Mouse (Mus musculus): ENCODE data around the gene Tmem82.

Tmem82 gene

DNA sequence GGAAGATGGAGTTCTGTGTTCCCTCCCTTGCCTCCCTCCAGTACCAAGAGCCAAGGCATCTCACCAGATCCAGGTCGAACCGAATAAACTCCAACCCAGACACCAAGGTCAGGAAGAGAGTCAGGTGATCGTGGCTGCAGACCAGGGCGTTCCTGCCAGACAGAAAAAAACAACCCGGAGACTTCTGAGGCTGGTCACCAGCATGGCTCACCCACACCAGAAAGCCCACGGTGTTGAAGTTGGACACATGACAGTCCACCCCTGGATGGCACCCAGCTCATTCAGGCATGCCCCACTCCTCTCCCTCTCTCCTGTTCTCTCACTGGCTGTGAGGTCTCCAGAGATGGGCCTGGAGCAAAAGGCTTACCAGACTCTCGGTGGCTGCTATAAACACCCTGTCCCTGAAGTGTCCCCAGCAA is 22.9 kb upstream of the Tmem82 start:
- DNase-seq (ENCODE audit: low spot score): no peak

DNA sequence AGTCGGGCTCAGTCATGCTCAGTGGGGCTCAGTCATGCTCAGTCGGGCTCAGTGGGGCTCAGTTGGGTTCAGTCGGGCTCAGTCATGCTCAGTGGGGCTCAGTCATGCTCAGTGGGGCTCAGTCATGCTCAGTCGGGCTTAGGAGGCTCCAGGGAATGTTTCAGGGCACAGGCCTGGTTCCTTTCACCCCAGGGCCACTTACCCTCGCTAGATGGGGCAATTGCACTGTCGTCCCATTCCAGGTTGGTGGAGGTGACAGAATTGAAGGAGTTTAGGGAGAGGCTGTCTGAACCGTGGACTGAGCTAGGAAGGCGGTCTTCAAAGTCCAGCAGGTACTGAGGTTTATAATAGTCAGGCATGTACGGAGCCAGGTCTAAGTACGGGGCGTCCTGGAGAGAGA is 21.0 kb upstream of the Tmem82 start:
- DNase-seq (ENCODE audit: low spot score): no peak

DNA sequence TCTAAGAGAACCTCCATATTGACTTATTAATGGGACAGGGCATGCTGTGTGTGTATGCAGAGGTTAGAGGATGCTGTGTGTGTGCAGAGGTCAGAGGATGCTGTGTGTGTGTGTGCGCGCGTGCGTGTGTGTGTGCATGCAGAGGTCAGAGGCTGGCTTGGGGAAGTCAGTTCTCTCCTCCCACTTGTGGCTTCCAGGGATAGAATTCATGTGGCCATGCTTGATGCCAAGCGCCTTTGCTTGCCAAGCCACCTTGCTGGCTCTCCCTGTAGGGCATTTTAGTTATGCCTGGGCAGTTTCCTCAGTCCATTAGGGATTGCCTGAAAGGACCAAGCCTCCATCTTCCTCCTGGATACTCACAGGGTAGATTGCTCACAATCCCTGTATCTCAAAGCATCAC is 18.3 kb upstream of the Tmem82 start:
- DNase-seq (ENCODE audit: low spot score): no peak

DNA sequence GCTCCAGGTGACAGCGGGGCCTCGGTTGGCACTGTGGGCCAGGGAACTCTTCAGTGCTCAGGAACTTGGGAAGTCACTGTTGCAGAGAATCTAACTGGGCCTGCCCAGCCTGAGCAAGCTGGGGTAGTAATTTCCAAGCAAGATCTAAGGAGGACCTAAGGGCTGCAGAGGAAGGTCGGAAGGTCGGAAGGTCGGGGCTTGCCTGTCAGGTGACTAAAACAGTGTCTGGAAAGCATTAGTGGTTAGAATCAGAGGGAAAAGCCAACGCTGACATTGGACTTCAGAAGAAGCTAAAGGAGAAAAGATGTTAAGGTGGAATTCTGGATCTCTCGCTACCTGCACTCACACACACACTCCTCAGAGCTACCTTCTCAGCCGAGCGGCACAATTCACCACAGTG is 17.6 kb upstream of the Tmem82 start:
- DNase-seq (ENCODE audit: low spot score): no peak

DNA sequence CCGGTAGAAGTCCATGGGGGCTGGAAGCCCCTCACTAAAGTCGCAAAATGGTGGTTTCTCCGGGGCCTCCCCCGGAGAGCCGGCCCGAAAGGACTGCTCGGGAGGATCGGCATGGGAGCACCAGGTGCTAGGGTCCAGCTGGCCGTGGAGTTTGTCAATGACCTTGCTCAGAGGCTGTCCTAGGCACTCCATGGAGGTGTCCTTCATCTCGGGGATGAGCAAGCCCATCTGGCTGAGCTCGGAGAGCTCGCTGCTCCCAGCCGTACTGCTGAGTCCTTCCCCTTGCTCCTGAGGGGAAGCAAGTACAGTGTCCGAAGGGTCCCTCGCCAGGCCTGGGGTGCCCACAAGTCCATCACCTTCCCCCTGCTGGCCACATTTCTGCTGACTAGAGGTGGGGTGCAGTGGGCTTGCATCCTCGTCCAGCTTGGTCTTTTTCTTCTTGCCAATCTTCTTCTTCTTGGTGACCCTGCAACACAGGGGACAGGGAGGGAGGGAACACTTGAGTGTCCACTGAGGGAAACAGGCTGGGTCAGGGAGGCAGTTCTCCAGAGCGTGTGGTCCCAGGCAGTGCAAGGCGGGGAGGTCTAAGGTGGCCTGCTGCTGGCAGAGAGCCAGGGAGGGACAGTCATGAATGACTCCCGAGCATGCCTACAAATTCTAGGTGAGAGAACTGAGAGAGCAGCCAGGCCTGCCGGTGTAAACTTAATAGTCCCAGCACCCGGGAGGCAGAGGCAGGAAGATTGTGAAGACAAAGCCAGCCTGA is 13.9 kb upstream of the Tmem82 start:
- no peak for DNase-seq (ENCODE audit: low spot score)

DNA sequence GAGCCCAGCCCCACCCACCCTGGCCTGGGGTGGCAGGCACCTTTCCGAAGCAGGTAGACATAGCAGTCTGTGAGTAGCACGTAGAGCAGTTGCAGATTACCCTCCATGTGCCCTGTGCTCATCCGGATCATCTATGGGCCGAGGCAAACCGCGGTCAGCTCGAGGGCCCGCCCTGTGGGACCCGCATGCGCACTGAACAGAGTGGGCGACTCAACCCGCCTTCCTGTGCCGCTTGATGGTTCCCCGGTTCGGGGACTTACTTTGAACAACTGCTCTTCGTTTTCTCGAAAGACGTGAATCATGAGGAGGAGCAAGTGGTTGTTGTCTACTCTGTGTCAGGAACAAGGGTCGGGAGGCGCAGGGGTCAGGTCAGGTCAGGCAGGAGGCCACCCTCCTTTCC is 12.8 kb upstream of the Tmem82 start:
- DNase-seq (ENCODE audit: low spot score): no peak

DNA sequence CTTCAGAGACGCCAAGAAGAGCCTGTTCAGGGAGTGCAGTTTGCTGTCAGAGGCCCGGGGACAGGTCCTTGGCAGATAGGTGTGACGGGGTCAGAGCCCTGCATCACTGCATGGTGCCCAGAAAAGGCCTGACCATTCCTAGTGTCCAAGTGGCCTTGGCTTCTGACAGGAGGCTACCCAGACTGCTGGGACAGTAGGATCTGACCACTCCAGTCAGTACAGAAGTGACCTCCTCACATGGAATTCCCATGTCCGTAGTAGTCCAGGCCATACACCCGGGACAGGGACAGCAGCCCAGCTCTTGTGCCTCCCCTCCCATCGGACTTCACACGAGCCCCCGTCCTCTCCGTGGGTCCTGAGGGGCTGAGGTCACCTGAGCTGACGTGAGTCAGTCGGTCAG is 11.6 kb upstream of the Tmem82 start:
- DNase-seq (ENCODE audit: low spot score): no peak

DNA sequence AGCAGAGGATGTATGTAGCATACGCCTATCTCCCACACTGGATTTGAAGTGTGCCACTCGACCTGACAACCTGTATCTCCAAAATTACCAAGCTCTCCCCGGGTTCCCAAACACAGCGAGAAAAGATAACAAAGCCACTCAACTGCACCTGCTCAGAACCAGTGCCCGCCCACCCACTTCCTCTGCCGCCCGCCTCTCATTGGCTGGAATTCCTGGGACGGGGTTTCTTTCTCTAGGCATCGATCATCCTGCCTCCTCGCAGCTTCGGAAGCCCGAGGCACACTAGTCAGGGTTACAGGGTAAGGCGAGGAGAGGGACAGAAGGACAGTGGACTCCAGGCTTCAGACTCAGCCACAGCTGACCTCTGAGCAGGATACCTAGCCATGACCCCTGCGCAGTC is 10.2 kb upstream of the Tmem82 start:
- no peak for DNase-seq (ENCODE audit: low spot score)

DNA sequence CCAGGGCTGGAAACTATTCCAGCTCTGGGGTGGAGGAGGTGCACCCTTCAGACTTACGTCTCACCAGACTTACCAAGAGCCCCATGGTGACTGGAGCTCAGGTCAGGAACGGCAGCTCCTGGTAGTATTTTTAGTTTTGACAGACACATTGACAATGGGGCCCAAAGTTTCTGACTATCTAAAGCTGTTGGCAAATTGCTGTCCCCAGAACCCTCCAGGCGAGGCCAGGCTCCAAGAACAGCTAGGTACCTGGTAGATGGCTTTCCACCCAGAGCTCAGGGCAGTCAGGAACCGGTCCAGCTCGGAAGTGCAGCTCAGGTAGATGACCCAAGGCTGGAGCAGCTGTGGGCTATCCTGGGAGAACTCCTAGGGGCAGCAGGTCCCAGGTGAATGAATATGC is 9.1 kb upstream of the Tmem82 start:
- DNase-seq (ENCODE audit: low spot score): no peak

DNA sequence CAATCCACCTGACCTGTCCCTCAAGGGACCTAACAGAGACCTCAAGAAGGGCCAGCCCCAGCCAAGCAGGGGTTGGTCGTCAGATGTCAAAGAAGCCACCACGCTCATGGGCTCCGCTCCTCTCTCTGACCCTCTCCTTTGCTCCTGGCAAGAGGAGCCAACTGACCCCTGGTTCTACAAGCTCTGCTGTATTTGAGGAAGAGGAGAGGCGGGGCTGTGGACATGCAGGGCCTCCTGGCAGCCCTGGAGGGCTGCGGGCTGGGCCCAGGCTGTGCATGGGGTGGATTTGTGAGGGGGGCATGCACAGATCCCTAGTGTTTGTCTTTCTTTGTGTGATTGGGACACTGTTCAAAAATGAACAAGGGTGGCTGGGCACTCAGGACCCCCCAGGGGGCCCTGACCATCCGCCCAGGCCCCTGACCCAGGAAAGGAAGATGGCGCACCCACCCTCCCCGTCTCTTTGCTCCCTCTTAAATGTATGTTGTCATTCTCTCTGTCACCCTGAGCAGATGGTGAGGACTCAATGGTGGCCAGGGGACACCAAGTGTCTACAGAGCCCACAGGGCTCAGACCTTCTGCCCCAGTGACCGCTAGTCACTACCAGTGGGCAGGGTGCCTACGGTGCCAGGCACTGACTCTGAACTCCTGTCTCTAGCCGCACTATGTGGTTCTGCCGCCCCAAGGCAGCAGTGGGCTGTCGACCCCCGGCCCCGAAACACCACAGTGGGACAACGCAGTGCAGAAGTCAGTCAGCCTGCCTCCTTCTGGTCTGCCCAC is 7.5 kb upstream of the Tmem82 start:
- DNase-seq (ENCODE audit: low spot score): no peak

DNA sequence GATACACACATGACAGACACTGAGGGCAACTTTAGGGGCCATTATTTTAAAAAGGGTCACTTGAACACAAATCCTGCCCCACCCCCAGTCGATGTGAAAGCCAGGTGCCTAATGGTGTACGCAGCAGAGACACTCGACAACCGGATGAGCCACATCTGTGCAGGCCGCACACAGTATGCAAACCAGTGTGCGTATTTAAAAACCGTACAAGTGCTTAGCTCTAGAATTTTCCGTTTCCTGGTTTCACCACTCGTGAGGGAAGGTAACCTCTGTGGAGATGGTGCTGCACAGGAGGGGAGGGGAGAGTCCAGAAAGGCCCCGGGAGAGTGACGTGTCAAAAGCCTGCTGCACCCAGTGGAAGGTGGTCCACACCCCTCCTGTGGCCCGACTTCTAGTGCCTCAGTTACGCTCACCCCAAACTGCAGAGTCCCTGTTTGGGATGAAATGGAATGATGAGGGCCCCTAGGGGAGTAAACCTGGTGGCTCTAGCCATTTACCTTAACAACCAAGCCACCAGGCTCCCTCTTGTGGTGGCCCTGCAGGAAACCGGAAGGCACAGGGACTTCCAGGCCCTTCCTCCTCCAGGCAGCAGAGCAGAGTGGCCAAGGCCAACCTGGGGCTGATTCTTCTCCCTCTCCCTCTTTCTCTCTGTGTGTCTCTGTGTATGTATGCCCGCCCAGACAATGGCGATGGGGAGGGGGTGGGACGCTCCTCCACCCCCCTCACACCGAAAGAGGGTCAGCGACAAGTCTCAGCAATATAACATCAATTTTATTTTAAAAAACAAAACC is 6.7 kb upstream of the Tmem82 start:
- DNase-seq (ENCODE audit: low spot score): peak; percentile 60

DNA sequence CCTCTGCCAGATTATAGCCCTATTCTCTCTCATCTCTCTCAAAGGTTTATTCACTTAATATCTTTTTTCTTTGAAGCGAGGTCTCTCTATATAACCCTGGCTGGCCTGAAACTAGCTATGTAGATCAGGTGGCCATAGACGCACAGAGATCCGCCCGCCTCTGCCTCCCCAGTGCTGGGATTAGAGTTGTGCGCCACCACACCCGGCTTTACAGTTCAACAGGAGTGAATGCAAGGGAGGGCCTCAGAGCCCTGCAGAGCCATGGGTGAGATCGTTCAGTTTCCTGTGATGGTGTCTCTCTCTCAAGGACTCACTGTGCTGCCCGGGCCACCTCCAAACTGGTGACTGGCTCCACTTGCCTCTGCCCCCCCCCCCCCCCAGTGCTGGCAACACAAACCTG is 5.7 kb upstream of the Tmem82 start:
- no peak for DNase-seq (ENCODE audit: low spot score)

DNA sequence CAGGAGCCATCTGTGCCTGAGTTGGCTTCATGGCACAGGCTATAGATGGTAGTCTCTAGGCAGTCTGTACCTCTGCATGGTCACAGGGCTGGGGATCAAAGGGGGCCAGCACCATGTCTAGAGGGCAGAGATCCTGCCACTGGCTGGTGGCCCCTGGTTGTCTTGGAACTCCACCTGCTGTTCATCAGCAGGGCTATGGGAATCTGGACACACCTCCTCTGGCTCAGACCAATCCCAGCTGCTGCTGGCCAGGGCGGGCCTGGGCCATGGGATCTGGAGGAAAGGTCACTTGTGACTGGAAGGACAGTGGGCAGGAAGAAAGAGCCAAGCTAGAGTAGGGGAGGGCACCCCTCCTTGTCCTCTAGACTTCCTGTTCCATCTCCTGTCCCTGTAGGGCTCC is 5.2 kb upstream of the Tmem82 start, which contains the start of gene Slc25a34:
Slc25a34 (minus strand) TSS at position 156 of the 400 bp plus-strand sequence.
- DNase-seq (ENCODE audit: low spot score): no peak

DNA sequence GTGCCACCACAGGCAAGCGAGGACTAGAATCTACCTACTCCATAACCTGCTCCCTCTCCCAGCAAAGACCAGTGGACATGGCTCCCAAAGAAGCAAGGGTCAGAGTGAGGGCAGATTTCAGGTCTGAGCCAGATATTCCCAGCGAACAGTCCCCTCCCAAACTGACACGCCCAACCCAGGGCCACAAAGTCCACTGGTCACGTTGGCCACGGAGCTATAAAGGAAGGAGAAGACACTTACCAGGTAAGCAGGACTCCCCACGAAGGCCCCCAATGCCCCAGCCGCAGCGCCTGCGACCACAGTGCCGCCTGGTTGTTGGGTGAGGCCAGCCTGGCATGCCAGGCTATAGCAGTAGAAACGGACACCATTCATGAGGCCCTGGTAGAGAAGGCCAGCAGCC is 4.6 kb upstream of the Tmem82 start:
- DNase-seq (ENCODE audit: low spot score): no peak

DNA sequence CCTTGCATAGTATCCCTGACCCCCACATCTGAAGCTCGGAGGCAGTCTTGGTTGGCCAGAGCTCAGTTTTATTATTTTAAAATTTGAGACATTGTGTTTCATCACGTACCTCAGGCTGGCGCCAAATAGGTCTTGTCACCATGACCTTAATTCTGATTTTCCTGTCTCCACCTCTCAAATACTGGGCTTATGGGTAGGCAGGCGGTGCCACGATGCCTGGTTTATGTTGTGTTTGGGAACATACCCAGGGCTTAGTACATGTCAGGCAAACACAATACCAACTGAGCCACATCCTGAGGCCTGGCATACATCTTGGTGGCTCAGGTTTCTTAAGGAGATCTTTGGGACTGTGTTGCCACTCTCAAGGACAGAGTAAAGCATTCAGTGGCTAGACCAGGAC is 4.1 kb upstream of the Tmem82 start:
- DNase-seq (ENCODE audit: low spot score): no peak

DNA sequence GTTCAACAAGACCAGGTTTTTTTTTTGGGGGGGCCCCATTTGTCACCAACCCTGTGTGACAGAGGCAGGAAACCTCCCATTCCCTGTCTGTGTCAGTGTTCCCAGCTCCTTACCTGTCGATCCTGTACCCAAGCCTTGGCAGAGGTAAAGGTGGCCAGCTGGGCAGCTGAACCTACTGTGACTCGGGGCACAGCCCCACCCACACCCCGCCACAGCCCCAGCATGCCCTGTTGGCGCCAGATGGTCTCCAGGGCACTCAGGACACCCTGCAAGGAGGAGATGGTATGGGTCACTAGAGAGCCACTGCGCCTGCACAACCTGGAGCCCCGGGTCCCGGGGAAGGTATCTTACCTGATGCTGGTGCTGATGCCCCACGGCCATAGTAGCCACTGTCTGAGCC is 3.7 kb upstream of the Tmem82 start:
- no peak for DNase-seq (ENCODE audit: low spot score)

DNA sequence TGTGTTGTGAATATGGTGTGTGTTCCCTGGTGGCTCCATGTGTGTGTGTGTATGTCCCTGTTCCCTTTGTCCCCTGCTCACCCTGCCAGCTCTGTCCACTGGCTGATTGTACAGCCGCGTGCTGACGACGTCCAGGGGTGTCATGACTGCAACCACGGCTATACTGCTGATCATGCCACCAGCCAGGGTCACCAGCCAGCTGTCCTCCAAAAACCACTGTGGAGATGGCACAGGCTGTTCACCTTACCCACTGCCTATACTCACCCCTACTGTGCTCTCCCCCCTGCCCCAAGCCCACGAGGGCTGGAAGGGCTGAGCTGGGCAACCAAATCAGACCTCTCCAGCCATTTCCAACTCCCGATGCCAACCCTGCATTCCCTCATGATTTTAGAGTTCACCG is 2.9 kb upstream of the Tmem82 start:
- no peak for DNase-seq (ENCODE audit: low spot score)

DNA sequence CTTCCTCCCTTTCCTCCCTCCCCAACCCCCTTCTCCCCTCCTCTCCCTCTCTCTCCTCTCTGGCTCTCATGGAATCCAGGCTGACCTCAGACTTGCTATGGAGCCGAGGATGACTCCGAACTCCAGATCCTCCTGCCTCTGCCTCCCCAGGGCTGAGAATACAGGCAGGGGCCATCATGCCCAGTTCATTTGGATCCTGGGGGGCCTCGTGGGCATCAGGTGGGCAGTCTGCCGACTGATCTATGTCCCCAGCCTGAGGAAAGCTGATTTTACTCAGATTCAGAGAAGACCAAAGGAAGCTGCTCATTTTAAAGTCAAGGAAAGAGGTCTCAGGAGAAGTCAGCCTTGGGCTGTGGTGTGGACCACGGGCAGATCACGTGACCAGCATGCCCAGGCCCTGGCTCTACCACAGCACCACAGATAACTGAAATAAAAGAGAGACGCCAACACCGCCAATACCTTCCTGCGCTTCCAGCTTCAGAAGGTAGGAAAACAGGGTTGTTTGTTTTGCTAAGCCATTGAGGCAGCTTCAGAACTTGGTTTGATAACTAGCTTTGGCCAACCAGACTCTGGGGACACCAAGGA is 958 bp upstream of the Tmem82 start:
- no peak for DNase-seq (ENCODE audit: low spot score)

DNA sequence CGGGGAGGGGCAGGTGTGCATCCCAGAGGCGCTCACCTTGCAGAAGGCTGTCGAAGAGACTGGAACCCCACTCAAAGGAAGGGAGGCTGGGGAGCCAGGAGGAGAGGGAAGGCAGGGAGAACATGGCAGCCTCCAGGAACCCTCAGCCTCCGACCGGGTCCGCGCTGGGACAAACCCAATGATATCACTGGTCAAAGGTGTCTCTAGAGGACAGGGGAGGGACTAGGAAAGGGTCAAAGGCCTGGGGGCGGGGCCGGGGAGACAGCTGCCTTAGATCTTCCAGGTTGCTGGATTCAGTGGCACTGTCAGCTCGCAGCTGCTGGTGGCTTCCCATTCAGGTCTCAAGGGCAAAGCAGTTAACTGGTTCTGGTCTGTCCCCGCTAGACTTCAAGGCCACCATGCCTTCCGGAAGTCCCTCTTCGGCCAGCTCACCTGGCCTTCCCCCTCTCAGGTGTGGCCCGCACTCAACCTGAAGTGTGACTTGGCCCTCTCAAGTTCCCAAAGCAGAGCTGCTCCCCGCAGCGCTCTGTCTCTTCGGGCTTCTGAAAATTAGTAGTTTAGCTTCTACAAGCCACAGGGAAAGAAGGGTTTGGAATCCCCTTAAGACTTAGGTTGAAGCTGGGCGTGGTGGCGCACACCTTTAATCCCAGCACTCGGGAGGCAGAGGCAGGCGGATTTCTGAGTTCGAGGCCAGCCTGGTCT is 419 bp downstream of the Tmem82 start:
- DNase-seq (ENCODE audit: low spot score): no peak

DNA sequence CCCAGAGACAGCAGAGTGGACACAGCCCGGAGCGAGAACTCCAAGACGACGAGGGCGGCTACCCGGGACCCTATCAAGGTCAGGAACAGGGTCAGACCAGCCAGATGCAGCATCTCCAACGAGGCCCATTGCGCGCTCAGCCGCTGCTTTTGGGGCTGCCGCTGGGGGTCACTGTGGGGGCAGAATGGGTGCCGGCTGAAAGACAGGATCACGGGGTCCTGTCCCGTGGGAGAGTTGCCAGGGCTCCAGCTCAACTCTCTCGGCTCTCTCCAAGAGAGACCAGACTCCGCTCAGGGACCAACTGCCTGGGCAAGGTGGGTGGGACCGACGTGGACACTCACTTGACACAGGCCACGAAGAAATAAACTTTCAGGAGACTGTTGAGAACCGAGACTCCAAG is 1.1 kb downstream of the Tmem82 start:
- peak; percentile 71 for DNase-seq (ENCODE audit: low spot score)

DNA sequence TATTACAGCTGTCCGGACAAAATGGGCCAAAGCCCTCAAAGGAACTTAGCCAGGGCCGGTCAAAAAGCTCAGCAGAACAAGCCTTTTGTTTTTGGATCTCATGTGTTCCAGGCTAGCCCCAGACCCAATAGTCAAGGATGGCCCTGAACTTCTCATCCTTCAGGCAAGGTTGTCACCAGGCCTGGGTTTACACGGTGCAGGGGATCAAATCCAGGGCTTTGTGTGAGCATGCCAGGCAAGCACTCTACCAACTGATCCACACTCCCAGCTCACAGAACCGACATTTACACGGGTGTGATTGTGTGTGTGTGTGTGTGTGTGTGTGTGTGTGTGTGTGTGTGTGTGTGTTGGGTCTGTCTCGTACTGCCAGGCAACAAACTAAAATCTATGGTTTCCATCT is 1.6 kb downstream of the Tmem82 start:
- DNase-seq (ENCODE audit: low spot score): no peak

DNA sequence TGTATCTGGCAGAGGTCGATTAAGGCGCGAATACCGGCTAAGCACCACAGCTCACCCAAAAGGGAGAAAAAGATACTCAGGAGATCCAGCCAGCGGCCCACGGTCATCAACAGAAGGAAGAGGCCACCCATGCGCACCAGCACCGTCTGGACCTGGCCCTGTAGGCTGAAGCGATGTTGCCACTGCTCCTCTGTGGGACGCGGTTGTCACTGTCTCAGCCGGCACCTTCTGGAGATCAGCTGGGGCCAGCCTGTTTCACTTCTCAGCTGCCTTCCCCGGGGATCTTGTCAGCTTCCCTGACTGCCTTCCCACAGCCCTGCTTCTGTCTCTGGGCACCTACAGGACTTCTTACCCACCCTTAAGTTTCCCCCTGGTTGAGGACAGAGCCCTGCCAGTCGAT is 3.5 kb downstream of the Tmem82 start:
- DNase-seq (ENCODE audit: low spot score): peak; percentile 42

Measured in retina, embryonic 14.5 days (tissue).